Mouse (Mus musculus) layer of hippocampus, adult 9-10 months (tissue): ENCODE results near the gene Nt5c3b.
A peak's percentile ranks its signal among the peaks of the same experiment; 100 is the strongest.

ENCODE experiments used
- DNase-seq: peaks from one replicate; pipeline ENCODE4 v3.0.0; 2022; ENCODE audit warnings: low spot score

Nt5c3b gene

DNA sequence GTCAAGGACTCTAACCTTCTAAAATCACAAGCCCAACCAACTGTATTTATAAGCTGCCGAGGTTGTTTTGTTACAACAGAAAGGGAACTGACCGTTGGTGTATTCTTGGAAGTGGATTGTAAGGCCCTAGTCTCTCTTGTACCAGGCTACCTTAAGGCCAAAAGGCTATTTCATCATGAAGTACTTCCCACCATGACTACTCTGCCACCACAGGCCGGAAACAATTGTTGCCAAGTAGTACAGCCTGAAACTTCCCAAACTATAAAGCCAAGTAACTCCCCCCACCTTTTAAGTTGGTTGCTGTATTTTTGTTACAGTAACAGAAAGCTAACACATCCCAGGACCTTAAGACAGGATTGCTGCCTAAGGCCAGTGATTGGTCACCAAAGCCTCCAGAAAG lies 14.8 kb downstream of the Nt5c3b start:
- DNase-seq = no peak

DNA sequence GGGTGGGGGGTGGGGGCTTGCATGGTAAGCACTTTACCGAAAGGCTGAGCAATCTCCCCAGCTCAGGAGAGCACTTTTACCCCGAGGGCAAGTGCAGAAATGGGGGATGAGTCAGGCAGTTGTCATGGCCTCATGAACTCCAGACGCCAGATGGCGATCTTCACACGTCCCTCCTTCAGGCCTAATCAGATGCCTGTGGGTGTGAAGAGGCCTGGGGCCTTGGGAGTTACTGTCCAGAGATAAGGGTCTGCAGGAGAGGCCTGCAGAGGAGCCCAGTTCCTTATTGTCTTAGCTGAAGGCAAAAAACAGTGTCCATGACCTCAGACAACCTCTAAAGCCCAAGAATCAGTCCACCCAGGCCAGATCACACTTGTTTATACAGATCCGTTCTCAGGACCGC lies 15.8 kb downstream of the Nt5c3b start:
- DNase-seq = peak; percentile 57

DNA sequence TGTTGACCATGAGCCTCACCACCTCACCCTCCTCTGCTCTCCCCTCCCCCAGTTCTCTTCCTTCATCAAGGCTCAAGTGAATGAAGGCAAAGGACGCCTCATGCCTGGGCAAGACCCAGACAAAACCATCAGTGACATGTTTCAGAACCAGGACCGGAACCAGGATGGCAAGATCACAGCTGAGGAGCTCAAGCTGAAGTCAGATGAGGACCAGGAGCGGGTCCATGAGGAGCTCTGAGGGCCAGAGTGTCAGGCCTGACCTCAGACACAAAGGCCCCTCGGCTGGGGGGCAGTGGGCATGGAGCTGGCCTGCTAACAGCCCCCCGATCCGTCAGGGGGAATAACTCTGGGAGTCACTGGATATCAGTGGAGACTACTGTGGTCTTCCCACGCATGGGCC lies 17.8 kb downstream of the Nt5c3b start:
- DNase-seq = no peak

DNA sequence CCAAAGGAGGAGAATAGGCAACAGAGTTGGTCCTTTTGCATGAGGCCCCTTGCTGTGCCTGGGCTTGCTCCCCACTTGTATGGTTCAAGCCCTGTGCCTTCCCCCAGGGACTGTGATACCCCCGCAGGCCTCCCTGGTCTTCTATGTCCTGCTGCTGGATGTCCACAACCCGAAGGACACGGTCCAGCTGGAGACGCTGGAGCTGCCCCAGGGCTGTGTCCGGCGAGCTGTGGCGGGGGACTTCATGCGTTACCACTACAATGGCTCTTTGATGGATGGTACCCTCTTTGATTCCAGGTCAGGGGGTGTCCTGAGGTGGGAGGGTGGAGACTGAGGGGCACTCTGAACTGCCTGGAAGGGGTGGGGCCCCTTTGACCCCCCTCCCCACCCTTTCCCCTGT lies 20.1 kb downstream of the Nt5c3b start:
- no peak for DNase-seq

DNA sequence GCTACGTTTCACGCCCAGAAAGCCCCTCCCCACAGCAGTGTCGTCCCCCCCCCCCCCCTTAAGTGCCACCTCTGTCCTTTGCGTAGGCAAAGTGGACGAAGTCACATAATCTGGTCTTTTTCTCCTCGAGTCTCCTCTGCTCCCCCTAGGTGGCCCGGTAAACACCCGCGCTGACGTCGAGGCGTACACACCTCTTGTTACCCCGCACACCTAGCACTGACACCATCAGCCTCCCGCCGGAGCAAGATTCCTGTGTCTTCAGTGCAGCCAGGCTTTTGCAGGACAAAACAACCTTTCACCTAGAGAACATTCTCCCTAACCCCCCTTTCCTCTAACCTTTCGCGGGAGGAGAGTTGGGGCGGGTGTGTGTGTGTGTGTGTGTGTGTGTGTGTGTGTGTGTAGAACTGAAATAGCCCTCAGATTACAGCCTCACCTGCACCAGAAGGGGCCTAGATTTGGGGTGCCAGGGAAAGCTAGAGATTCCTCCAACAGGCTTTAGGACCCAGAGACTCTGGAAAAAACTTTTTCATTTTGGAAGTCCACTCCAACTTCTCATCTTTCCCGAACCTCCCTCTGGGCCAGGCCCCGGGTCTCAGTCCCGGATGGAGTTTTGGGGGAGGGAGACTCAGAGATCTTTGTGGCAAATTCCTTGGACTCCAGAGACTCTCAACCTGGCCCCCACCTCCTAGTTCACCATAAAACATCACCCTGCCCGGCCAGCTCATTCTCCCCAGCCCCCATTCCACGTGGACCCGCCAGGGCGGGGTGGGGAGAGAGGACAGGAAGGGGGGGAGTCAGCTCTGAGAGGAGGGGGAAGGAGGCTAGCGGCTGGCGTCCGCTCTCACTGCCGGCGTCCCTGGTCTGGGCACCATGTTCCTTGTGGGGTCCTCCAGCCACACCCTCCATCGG lies 26.4 kb downstream of the Nt5c3b start, which contains the start of gene Fkbp10:
Gene Fkbp10 (plus strand): TSS at position 784 of the 909 bp plus-strand sequence.
- DNase-seq = no peak

DNA sequence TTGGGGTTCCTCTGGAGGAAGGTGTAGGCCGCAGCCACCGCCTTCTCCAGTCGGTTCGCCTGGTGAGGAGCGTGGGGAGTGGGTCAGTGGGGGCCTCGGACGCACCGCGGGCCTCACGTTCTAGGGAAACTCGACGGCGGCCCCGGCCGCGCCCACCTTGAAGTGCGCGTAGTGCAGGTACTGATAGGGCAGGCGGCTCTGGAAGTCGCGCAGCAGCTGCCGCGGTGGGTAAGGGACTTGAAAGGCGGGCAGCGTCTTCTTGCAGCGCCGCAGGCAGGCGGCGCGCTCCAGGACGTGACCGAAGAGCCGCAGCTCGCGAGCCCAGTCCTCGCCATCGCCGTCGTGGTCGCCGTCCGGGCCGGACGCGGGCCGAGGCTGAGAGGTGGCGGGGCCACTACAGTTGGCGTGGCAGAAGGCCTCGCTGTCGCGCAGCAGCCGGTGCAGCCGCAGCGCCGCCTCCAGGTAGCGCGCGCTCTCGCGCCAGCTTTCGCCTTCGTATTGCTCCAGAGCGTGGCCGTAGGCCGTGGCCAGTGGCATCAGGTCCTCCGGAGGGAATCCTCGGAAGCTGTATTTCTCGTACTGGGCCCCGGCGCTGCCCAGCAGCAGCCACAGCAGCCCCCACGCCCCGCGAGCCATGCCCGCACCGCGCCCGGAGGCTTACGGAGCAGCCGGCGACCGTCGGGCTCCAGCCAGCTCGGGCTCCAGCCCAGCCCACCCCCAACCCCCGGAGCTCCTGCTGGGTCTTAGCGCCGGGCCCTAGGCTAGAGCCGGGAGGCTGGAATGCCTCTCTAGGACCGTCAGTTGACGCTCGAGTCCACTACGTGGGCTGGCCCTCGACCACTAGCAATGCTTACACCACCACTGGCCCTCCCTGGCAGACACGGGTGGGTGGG lies 27.3 kb downstream of the Nt5c3b start, which contains the start of gene P3h4:
Gene P3h4 (minus strand): TSS at position 816 of the 893 bp plus-strand sequence.
- no peak for DNase-seq

DNA sequence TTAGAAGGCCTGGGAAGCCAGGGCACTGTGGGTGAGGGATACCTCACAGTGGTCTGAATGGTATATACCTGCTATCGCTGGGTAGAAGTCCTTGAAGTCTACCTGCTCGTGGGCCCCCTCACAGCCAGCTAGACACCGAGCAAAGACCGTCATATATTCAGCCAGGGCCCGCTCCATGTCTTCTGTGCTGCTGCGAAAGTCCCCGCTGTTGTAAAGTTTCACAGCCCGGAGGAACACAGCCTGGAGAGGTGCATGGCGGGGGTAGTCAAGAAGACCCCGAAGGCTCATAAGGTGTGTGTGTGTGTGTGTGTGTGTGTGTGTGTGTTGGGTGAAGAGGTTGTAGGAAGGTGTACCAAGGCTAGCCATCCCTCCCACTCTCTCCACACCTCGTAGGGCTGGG lies 28.1 kb downstream of the Nt5c3b start:
- DNase-seq = no peak

DNA sequence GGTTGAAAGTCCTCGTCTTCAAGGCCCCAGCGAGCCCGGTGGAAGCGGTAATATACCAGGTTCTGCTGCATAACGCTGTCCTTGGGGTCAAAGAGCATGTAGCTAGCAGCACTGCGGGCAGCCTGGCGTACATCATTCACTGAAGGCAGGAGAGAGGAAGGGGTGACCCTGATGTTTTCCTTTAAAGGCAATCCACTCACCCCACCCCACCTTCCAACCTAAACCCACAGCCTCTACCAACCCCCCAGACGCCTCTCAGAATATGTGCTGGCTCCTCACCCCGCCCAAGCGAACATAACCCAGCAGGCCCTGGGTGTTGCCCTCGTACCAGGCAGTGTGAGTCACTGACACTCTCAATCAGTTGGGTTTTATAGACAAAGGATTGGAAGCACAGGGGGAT lies 29.9 kb downstream of the Nt5c3b start:
- no peak for DNase-seq

DNA sequence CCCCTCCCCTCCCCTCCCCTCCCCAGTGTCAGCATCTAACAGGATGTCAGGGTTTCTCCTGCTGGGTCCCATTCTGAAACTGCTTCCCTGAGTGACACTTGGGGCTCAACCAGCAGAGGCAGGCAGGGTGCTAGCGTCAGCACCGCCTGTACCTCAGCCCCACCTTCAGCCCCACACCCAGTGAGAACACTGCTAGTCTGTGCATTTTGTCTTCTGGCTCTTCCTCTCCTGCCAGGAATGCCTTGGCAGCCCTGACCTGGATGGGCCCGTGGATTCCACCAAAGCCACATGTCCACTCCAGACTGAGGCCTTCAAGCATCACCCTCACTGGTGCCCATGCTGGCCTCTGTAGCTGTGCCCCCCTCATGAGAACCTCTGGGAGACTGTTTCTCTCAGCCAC lies 31.9 kb downstream of the Nt5c3b start:
- no peak for DNase-seq

DNA sequence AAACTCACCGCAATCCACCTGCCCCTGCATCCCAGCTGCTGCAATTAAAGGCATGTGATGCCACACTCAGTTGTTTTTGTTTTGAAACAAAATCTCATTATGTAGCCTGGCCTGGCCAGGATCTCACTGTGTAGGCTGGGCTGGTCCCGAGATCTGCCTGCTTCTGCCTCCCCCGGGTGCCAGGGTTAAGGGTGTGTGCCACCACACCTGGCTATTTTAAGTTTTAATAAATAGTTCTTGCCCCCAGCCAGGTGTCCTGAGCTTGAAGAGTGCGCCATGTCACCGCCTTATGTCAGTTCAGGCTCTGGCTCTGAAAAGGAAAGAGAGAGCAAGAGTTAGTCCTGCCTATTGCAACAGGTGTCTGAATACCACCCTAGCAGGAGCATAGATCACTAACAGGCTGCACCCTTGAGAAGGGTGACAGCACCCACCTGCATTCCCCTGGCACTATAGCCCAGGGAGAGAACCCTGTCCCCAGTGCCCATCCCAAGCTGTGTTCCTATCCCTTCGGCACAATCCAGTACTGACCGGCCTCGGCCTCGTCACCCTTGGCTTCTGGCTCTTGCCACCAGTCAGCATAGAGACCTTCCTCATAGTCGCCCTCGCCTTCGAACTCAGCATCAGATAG lies 32.7 kb downstream of the Nt5c3b start:
- no peak for DNase-seq

DNA sequence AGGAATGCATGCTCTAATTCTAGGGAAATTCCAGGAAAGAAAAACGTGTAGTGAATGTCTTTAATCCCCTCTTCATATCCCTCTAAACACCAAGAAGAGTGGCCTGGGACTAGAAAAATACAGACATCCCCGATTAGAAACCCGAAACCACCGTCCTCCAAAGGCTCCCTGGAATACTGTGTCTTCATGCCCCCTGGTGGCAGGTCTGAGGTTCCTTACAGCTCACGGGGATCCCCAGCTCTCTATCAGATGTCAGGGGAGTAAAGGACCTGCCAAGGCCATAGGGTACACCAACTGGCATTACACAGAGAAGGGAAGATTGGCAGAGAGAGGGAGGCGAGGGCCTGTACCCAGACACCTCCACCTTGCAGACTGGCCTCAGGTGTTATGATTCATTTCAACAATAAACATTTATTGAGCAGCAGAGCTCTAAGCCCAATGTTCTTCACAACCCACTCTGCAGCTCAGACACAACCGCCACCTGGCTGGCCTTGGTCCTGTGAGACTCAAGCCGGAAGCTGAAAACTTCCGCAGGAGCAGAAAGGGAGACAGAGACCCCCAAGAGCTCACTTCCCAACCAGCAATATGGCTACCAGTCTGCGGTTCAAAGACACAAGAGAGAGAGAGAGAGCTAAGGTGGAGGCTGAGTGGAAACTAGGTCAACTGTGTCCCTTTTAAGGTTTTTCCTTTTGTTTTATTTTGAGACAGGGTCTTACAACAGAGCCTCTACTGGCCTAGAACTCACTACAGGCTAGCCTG lies 33.4 kb downstream of the Nt5c3b start:
- DNase-seq = peak; percentile 66

DNA sequence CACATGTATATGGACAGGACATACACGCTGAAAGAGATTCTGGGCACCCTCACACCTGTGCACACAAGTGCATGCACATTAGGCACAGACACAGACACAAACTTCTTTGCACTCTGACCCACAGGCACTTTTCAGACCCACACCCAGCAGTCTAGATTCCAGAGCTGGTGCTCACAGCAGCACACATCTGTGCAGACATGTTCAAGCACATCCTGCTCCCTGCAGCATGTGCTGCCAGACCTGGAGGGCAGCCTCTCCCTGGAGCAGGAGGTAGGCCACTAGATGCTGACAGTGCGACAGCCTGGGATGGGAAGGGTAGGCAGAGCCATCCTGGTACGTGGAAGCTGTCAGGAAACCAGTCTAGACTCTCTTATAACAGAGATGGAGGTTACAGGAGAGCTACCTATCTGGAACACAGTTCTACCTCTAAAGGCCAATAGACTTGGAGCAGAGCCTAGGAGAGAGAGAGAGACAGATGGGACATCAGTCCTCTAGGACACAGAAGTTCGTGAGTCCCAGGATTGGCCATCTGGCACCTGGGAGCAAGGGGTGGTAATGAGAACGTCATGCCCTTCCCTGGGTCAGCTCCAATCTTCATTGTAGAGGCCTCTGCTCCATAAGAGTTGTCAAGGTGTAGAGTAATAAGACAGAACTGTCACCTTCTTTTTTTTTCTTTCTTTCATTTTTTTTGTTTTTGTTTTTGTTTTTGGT lies 34.5 kb downstream of the Nt5c3b start:
- no peak for DNase-seq

DNA sequence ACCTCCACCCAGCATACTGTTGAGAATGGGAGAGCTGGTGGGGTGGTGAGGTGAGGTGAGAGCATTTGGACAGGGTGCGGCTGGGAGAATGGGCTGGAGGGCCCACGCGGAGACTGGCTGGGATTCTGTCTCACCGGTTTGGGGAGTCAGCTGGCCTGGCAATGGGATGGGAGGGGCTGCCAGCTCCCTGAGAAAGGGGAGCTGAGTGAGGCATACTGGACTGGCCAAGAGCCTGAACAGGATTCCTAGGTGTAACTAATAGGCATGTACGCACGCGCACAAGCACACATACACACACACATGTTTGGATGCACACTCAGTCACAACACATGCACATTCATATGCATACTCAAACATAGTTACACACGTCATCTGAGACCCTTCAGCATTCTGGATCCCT lies 35.3 kb downstream of the Nt5c3b start:
- DNase-seq = no peak

DNA sequence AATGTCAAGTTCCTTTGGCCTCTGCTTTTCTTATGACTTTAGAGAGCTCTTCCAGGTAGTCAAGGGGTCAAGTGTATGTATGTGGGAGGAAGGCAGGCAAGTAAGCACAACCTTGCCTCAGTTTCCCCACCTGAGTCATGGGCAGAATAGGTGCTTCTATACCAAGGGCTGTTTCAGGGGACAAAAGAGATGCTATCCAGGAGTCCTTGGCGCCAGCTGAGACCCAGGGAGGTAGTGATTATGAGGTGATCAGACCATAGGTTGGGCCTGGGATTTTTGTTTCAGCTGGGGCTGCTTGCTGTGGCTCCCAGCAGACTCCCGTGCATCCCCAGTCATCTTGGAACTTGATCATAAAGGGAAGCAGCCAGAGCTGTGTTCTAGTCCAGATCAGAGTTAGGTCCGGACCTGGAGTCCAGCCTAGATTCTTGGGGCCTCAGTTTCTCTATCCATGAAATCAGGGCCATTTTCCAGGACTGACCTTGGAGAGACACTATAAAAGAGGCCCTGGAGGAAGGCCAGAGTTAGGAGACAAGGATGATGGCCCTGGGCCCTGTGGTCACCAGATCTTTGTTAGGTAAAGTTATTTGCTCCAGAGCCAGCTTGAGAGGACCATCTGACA lies 37.0 kb downstream of the Nt5c3b start:
- no peak for DNase-seq

DNA sequence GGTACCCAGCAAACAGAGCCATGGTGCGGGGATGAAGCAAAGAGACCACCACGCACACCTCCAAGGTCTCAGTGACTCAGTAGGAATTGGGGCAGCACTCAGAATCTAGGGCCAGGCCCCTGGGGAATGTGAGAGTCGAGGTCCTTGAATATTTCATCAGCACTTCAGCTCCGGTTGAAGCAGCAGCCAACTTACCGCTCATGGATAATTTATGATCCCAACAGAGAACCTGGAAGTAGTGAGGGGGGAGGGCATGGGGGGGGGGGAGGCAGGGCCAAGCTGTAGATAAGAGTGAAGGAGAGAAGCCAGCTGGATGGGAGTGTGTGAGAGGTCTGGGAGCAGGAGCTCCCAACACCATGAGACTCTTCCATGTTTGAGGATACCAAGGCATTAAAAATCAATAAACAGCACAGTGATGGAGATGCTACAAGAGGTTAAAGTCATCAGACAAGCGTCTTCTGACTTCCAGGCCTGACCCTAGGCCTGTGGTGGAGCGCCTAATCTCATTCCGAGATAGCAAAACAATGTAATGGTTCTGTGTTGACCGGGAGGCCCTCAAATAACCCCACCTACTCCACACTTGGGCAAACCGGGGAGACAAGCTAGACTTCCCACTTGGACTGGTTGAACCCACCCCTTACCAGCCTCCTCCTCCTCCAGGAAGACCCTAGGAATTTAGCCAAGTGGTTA lies 38.0 kb downstream of the Nt5c3b start:
- DNase-seq = no peak

DNA sequence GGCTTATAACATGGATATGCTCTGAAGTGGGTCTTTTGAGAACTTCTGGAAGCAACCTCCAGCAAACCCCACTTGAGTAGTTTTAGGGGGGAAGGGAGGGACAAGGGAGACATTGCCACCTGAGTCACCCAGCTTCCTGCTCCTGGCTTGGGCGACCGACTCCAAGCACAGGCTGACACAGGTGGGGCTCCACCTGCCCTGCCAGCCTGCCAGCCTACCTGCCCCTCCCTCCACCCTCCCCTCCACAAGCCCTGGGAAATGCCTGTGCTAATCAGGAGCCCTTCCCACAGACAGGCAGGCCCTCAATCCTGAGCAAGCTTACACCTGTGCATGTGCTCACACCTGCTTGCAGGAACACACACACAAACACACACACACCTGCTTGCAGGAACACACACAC lies 38.9 kb downstream of the Nt5c3b start:
- DNase-seq = no peak

DNA sequence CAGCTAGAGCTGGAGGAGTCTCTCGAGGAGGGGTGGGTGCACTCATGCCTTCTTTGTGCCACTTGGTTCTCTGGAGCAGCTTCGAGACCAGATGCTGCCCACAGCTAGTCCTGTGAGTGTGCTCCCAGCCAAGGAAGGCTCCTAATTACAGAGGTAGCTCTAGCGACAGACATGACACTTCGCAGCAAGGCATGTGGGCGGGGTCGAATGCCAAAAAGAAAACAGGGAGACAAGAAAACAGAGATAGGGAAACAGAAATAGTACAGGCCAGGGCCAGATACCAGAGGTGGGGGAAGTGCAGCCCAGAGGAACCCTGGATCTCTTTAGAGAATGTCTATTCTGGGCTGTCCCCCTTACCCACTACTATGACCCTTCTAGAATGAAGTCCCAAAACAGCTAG lies 39.4 kb downstream of the Nt5c3b start:
- no peak for DNase-seq

DNA sequence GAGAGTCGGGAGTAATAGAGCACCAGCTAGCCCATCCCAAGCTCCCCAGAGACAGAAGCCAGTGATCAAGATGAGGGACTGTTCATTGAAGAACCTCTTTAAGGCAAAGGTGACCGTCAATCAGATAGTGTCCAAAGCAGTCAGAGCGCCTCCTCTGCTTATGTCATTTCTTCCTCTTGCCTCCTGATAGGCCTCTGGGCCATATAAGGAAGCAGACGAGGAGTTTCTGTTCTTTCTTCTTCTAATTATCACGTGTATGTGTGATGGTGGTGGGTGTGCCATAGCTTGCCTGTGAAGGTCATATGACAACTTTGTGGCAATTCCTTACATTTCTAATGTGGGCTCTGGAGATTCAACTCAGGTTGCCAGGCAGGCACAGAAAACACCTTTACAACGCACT lies 40.8 kb downstream of the Nt5c3b start:
- no peak for DNase-seq

DNA sequence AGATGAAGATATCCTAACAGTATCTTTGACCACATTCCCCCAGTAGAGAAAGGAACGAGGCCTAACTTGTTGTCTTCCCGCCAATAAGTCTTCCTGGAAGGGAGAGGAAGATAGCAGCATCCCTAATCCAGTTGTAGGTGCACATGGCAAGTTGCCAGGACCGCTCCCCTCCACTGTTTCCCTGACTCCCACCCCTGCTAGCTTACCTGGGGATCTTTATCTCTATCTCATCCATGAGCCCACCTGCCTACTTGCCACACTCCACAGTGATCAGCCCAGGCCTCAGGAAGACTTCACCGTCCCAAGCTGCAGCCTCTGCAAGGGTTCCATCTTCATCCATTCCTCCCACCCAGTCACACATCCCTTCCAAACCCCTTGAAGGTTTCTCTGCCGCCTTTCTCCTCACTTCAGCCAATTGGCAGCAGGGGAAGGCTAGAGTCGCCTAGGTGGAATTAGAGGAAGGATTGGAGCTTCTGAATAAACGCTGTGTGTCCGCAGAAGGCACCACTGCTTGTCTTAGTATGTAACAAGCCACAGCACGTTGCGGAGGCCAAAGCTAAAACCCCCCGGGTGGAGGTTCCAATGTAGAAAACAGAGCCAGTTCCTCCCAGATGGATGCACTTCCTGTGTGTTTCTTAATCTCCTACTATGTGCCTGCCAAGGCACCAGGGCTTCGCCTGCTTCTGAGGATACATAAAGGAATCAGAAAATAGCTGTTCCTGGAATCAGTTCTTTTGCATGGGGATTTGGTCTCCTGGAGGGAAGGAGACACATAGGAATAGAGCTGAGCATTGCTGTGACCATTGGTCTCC lies 41.7 kb downstream of the Nt5c3b start:
- no peak for DNase-seq
